Mouse (Mus musculus) ES-CJ7 (cell line): ENCODE measurements around the gene Fsd1.

ENCODE experiments used
- DNase-seq: peaks from one replicate; pipeline ENCODE4 v3.0.0; 2011; ENCODE audit warnings: low read depth, low spot score

Gene Fsd1

DNA sequence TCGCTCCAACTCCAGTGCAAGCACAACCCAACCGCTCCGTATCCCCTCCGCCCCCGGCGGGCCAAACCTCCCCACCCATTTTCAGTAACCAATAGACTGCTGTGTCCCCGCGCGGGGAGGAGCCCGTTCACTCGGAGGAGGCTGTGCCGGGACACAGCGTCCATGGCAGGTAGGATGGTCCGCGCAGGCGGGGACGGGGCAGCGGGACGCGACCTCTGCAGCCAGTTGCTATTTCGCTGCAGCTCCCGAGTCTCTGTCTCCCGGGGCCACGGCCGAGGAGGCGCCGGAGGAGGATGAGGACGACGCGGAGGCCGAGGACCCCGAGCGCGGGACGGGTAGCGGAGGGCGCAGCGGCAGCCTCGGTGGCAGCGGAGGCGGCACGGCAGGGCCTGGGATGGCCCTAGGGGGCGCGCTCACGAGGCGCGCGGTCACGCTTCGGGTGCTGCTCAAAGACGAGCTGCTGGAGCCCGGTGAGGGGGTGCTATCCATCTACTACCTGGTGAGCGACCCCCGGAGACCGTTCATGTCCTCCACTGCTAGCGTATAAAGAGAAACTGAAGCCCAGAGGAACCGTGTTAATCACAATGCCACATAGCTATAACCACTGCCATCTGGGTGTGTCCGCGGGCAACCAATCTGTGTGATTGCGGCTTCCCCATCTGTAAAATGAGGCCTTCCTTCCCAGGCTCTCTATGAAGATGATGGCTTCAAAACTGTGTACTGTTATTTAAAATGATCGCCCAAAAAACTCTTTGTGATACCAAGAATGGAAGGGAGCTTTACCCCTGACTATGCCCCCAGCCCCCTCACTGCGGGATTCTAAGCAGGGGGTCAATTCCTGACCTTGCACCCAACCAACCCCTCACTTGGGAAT, 23.0 kb downstream of the Fsd1 start:
- DNase-seq: peak; percentile 88

DNA sequence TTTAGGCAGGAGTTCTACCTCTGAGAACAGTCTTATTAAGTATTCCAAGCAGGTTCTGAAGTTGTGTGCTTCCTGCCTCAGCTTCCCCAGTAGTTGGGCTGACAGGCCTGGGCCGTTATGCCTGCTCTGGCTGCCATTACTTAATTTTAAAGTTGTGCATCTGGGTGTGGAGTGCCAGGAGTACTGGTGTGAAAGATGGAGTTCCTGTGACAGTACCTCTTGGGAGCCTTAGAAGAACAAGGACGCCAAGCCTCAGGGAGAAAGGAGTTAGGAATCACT, 23.6 kb downstream of the Fsd1 start:
- DNase-seq: no peak

DNA sequence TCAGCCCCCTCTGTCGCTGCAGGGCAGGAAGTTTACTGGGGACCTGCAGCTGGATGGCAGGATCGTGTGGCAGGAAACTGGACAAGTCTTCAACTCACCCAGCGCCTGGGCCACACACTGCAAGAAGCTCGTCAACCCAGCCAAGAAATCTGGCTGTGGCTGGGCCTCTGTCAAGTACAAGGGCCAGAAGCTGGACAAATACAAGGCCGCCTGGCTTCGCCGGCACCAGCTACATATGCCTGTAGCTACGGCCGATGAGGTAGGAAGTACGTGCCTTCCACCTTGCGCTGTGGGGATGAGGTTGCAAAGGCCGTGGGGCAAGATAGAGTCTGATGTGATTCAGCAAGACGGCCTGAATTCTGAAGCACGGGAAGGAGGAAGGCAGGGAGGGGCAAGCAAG, 23.9 kb downstream of the Fsd1 start:
- no peak for DNase-seq

DNA sequence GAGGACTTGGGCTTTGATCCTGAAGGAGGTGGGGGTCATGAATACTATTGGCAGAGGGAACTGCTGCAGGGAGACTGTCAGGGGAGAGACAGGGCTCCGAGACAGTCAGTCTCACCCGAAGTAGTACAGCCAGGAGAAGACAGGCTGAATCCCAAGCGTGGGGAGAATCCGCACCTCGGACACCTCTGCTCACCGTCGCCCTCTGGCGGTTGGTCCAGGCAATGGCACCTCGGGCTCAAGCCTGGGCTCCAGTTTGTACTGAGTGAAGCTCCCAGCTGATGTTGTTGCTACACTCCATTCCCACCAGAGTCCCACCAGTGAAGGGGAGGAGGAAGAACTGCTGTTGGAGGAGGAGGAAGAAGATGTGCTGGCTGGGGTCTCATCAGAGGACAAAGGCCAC, 24.4 kb downstream of the Fsd1 start:
- DNase-seq: peak; percentile 75

DNA sequence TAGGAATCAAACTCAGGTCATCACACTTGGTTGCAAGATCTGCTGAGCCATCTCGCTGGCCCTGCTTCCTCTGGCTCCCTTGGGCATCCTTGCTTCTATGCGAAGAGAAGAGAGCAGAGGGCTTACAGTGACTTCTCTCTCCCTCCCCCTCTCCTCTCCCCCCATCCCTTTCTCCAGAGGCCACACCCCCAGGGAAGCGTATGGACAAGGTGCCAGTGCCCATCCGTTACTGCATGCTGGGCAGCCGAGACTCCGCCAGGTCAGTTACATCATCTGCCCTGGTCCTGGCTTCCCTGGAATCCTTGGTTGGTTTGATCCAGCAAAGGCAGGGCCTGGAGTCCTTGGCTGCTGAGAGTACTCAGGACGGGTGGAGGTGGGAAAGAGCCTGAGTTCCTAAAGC, 25.1 kb downstream of the Fsd1 start:
- DNase-seq: no peak

DNA sequence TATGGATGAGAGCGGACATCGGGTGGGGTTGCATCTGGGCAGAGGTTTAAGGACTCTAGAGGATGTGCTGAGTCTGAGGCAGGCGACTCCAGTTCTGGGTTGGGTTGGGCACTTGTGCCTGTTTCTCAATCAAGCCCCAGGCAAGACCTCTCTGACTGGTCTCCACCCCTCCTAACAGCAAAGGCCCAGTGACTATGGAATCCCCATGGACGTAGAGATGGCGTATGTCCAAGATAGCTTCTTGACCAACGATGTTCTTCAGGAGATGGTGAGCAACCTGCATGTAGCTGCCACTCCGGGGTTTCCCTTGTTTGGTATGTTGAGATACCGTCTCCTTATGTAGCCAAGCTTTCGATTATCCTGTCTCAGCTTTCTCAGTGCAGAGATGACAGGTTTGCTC, 29.0 kb downstream of the Fsd1 start:
- DNase-seq: no peak

DNA sequence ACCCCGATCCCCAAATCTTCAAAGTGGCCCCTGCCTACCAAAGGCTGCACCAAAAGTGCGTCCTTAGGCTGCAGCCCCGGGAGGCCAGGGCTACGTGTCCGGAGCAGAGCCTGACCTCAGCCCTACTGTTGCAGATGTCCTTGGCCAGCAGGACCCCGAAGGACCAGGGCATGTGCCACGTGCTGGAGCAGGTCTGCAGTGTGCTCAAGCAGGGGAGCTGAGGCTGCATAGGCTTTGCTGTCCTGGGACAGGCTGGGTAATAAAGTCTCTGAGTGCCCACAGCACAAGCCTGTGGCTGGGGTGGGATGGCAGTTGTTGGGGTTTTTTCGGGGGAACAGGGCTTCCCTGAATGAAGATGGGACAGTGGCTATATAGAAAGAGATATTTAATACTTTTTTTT, 30.1 kb downstream of the Fsd1 start:
- no peak for DNase-seq

DNA sequence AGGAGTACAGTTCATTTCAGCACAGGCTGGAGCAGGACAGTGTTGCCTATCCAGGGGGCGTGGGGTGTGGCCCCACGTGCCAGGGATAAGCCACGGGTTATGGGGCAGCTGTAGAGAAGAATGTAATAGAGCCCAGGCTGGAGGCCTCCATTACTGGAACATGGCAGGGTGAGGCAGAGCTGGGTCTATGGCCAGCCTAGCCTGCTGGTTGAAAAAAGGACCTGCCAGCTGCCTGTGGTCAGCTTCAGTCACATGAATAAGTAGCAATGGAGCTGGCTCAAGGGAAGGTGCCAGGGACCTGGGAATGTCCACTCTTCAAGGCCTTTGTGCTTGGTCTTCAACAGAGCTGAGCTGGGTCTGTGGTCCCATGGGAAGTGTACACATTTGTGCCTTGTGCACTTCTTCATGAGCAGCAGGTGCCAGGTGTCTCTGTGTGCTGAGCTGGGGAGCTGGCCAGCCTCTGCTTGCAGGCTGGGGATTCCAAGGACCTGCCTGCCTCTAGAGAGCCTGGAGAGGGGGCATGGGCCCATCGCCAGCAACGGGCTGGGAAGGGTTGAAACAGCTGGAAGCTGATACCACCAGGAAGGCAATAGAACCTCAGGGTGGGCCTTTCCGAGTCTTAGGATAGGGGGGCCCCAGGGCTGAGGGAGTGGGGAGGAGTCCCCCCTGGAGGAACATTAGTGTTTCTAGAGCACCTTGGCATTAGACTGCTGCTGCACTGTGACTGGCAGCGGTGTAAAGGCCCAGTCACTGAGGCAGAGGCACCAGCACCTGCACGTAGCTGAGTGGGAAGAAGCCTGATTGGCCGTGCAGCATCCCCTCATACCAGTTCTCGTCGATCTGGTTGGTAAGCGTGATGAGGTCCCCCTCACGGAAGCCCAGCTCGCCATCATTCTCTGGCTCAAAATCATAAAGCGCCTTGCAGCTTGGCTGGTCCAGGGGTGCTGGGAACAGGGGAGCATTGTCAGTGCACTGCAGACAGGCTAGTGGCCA, 30.8 kb downstream of the Fsd1 start:
- no peak for DNase-seq

DNA sequence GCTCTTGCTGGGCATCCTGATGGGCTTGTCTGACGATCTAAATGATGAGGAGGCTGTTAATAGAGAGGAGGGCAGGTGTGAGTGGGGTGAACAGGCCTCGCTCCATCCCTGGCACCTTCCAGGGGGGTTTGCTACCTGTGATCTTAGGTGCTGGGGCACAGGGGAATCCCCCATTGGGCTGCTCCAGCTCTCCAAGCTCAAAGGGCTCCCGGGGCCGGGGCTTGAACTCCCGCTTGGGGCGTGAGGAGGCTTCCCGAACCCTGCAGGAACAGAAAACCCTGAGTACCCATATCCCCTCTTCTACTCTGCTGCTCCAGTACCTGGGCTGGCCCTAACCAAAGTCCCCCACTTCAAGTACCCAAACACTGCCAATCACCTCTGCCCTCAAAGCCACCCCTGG, 31.5 kb downstream of the Fsd1 start:
- no peak for DNase-seq

DNA sequence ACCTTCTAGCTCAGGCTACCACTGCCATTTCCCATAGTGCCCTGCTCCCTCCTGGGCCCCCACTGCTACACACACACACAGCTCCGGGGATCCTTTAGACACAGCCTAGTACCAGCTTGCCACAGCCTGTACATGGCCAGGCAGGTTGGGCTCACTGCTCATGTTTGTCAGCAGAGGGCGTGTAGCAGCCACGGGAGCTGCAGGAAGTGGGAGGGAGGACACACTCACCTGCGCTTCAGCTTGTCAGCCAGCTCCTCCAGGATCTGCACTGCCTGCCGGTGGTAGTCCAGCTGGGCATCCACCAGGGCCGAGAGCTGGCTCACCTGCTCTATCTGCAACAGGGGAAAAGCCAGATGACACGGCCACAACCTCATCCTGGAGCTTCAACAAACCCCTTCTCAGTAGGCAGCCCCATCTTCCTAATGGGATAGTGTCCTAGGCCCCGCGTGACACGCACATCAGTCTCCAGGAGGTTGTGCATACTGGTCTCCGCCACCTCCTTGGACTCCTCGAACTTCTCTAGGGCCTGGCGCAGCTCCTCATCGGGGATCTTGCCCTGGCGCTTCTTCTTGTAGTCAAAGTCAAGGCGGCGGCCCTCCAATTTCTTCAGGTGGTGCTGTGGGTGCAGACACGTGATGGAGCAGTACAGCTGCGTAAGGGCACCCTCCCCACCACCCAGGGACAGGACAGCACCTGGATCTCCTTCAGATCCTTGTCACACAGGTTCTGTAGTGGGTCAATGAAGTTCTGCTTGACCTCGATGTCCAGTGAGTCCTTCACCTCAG, 32.2 kb downstream of the Fsd1 start:
- DNase-seq: peak; percentile 79

DNA sequence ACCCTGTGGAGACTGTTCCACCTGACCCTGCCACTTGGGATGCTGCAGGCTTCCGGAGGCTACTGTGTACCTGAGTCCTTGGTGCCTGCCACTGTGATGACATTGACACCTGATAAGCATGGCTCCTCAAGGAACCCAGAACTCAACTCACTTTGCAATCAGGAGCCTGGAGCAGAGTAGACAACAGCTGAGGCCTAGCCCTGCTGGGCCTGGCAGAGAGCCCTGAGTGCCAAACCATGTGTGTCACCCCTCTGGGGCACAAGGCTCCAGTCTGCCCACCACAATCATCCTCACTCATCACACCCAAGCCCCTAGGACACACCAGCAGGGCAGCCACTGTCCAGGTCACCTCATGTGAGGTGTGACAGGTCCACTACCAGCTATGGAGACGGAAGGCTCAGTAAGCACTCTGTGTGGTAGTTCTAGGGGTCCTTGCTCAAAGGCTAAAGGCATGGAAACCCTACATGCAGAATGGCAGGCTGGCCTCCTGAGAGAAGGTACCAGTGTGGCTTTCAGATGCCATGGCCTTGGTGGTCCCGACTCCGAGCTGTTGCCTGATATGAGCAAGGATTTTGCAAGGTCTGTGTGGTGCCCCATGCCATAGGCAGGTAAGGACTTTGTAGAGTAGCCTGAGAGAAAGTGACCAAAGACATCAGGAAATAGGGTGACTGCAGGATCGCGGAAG, 34.2 kb downstream of the Fsd1 start:
- DNase-seq: no peak

DNA sequence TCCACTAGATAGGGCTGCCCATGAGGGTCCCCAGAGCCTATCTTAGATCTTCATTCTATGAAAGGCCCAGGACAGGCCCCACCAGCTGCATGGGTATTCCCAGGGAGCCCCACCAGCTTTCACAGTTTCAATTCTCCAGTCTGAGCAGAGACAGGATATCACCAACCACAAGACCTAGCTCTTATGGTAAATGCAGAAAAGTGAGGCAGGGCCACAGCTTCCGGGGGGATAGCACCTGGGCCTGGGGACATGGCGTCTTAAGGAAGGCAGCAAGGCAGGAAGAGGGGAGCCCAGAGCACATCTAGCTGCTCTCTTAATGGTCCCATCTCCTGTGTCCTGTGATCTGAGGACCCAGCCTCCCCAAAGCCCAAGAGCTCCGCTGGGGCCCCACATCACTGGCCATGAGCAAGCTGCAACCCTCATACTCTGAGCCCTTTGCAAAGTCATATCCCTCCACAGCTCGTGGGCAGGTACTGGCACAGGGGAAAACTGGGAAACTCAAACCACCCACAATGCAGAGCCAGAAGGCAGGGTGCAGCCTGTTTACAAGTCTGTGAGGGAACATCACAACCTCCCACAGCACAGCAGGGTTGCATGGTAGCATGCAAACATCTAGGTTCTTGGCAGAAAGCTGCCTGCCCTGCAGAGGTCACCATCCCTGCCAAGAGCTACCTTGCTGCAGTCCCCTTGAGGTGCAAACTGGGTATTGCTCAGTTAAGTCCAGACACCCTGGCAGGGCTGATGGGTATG, 35.0 kb downstream of the Fsd1 start:
- no peak for DNase-seq

DNA sequence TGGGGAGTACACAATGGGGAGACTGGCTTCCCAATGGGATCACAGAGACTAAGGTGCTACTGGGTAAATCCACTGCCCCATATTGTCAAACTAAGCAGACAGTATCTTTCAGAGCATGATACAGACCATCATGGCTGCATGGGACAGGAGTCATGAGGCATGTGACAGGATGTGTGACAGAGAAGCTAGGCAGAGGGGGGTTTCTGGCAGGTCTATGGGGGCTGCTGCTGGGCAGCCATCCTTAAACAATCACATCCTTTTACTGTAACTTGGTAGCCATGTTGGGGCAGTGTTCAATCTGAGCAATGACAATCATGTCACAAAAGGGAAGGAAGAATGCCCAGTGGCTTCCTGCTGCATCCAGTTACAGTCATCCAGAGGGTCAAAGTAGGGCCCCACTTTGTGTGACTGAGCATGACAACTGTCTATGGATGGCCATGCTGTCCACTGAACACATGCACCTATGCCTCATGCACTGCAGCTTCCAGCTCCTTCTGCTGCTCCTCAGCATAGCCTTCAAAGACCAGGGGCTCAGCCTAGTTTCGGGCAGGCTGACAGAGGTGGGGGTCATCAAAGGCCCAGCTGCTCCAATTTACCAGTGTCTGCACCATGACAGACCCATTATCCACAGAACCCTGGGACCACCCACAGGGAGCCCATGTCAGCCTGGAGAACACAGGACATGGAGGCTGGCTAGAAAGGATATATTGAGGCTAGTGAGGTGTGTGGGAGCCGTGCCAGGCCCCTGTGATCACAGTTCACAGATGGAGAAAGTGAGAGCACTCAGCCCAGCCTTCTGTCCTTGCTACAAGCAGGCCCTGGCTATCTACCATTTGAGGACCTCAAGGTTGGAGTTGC, 36.1 kb downstream of the Fsd1 start:
- no peak for DNase-seq

DNA sequence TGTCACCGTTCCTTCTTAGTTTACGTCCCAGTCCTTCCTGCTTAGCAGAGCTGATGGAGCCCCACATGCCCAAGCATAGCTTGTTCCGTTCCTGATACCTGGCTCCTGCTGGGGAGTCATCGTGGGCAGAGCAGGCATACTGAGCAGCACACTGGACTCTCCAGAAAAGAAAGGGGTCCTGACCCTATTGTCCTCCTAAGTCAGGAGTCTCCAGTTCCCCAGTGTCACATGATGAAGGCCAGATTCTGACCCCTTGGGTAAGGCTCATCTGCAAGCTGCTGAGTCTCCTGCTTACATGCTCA, 36.6 kb downstream of the Fsd1 start:
- DNase-seq: no peak

DNA sequence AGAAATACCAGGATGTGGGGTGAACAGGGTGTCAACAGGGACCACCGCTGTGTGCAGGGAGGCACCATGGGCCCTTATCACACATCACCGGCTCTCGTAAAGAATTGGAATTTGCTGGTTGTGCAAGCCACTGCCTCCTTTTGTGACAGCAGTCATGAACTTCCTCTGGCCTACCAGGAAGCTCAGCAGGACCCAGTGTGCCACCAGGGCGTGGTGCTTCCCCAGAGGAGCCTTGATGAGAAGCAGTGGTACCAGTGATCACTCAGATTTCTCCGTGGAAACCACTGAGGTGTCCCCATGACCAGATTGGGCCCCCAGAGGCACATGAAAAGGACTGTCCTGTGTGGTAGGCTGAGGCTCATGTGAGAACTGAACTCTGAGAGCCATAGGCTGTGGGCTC, 37.1 kb downstream of the Fsd1 start:
- DNase-seq: no peak

DNA sequence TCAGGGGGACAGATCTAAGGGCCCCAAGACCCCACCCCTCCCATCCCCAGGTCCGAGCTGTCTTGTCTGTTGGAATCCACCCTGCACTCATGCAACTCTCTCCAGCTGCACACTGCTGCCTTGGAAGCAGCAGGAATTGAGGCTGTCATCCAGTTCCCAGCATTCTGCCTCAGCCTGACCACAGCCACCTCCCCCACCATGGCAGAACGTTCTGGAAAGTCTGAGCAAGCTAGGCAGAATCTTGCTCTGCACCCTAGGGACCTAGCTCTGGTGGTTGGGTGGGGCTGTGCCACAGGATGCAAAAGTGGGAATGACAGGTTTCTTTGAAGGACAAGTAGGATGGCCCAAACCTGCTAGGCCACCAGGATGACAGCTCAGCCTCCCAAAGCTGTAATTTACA, 38.2 kb downstream of the Fsd1 start:
- DNase-seq: no peak

DNA sequence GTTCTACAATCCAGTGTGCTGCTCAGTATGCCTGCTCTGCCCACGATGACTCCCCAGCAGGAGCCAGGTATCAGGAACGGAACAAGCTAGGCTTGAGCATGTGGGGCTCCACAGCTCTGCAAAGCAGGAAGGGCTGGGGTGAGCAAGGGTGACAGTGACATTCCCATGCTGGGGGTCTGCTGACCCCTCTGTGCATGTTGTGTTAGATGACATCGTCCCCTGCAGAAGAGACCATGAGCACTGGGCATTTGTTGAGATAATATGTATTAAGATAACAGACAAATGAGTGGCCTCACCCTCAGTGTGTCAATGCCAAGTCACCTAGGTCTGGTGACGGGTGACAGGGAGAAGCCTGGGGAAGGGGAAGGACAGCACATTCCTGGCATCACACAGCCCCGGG, 38.6 kb downstream of the Fsd1 start:
- DNase-seq: no peak

DNA sequence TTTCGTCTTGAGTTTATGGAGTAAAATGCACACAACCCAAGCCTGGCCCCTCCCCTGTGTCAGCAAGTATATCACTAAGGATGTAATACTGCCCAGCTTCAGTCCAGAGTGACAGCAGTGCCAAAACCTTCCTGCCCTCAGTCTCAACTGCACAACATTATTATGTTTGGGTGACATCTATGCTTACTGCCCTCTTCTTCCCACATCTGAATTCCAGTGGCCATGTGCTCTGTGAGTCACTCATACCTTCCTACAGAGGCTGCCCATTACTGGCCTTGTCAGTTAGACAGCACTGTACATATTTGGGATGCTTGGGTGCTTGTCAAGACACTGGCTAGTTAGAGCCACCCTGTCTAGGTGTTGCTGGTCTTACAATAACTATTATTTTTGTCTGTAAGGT, 40.0 kb downstream of the Fsd1 start:
- no peak for DNase-seq

DNA sequence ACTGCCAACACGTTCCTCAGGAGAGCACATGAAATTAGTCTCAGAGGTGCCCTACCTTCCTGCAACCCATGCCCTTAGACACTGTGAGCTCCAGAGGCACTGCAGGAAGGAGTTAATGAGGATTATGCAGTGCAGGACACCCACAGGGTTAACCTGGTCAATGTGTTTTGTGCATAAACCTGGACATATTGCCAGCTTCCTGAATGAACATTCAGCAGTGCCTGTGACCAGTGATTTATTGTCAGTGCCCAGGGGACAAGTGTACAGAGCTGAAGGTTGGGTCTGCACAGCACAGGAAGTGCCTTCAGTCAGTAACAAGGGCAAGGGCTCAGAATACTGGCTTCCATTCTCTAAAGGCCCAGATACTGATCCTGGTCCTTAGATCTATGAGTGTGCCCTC, 40.6 kb downstream of the Fsd1 start:
- DNase-seq: no peak

DNA sequence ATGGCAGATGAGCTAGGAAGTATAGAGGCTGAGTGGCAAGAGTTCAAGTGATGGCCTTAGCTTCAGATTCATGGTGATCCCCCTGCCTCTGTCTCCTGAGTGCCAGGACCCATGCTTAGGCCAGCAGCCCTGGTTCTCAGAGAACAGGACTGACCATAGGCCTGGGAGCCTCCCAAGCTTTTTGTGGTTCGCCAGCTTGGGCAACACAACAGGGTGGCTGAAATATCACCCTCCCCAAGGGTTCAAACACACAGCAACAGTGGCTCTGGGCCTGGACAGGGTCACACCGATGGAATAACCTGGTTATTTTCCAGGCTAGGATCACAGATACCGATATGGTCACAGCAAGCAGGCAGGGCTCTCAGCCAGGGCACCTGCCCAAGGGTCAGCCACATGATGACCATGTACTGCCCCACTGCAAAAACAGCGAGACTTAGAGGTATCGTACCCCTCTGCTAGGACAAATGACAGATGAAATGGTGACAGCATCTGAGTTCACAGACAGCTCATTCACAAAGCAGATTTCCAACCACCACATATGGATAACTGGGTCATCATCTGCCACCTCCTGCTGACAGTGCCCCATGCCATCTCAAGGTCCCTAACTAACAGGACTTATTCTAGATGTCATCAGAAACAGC, 41.6 kb downstream of the Fsd1 start:
- no peak for DNase-seq
